Mouse (Mus musculus): ENCODE measurements around the gene Uhrf1bp1l.
"Not testable (repeated sequence)": the region's sequence is repeated elsewhere in the genome, so short reads cannot be mapped to it uniquely, and the experiment has no call there.

Gene Uhrf1bp1l

GRCm38 (mm10) chr10:89744871-89745665 is at the start of gene Uhrf1bp1l:
Gene Uhrf1bp1l (plus strand): TSS chr10:89744991.
- peak; percentile 86 to 89 for DNase-seq (ENCODE audit: low spot score in 2 of 2)

DNA sequence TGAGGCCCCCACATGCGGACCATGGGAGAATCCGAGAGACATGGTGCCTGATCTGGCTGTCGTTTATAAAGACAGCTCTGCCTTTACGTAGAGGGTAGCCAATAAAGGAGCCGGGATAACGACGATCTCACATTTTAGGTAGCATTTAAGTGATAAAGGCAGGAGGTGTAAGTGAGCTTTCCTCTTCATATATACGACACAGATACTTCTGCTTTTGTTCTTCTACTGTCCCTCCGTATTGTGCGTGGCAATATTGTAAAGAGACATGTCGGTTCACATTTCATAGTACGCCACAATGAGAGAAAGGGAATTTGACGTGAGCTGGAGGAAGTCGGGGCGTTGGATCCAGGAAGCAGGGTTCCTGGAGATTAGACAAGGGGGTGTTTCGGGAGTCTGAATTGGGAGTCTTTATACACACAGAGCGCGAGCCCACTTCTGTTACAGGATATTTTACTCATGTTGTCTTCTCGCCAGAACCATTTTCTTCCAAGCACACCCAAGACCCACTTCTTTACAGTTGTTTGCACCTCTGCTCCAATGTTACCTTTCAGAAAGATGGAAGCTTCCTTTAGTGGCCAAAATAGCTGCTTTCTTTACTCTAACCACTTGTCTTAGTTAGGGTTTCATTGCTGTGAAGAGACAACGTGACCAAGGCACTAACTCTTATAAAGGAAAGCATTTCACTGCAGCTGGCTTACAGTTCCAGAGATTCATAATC is 49.4 kb upstream of the Uhrf1bp1l start:
- DNase-seq (ENCODE audit: low spot score in 2 of 2): no peak

DNA sequence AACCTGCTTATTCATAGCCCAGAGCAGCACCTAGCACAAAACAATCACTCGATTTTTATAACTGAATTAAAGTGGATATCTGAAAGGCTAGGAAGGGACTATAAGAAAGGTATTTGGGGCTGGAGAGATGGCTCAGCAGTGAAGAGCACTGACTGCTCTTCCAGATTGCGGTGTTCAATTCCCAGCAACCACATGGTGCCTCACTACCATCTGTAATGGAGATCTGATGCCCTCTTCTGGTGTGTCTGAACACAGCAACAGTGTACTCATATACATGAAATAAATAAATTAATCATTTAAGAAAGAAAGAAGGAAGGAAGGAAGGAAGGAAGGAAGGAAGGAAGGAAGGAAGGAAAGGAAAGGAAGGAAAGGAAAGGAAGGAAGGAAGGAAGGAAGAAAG is 48.5 kb upstream of the Uhrf1bp1l start:
- DNase-seq (ENCODE audit: low spot score in 2 of 2): not testable (repeated sequence)

DNA sequence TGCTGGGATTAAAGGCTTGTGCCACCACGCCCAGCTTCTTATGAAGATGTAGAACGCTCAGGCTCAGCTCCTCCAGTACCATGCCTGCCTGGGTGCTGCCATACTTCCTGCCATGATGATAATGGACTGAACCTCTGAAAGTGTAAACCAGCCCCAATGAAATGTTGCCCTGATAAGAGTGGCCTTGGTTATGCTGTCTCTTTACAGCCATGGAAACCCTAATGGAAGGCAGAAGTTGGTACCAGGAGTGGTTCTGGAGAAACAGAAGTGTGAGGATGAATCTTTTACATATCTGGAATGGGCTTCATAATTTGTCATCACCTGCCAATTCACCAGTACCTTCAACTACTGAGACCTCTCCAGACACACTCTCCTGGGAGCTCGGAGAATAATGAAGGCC is 46.8 kb upstream of the Uhrf1bp1l start:
- no peak for DNase-seq (ENCODE audit: low spot score in 2 of 2)

DNA sequence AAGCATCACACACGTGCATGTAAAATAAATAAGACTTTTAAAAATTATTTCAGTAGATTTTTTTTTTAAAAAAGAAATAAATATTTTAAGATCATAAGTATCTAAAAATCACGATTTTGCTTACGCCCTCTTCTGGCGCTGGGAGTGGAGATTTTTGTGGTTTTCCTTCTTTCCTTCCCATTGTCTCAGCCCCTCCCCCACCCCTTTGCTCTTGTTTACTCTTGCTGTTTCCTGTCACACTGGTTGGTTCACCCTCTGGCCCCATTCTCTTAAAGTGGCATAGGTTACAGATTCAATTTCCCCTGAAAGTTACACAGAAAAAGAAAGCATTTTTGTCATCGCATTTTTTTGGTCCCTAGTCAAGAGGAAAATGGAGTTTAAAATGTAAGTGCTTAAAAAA is 41.7 kb upstream of the Uhrf1bp1l start:
- DNase-seq (ENCODE audit: low spot score in 2 of 2): no peak

- DNase-seq (ENCODE audit: low spot score in 2 of 2): no peak
Observed at GRCm38 (mm10) chr10:89707397-89707796, 37.4 kb upstream of the Uhrf1bp1l start.

- DNase-seq (ENCODE audit: low spot score in 2 of 2): no peak
Observed at GRCm38 (mm10) chr10:89708720-89709119, 36.1 kb upstream of the Uhrf1bp1l start.

GRCm38 (mm10) chr10:89714910-89715309 is 29.9 kb upstream of the Uhrf1bp1l start:
- no peak for DNase-seq (ENCODE audit: low spot score in 2 of 2)

DNA sequence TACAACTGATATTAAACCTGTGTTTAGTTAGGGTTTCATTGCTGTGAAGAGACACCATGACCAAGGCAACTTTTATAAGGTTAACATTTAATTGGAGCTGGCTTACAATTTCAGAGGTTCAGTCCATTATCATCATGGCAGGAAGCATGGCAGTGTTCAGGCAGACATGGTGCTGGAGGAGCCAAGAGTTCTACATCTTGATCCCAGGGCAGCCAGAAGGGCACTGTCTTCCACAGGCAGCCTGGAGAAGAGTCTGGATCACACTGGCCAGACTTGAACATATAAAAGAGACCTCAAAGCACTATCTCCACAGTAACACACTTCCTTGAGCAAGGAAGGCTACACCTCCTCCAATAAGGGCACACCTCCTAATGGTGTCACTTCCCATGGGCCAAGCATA is 24.5 kb upstream of the Uhrf1bp1l start:
- DNase-seq (ENCODE audit: low spot score in 2 of 2): no peak

DNA sequence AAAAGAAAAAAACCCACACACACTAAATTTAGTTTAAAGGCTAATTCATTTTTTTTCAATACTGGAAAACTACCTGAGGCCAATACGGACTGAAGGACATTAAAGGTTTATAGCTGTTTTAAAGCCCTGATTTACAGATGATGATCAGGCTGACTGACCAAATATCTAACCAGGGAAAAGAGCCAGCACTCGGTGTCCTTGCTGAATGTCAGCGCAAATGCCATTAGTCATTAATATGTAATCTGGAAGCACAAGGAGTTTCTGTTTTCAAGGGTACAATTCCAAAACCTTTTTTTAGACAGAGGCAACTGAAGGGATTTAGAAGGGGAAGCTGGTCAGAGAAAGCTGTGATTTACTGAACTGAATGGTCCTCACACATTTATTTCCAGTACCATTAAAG is 24.0 kb upstream of the Uhrf1bp1l start:
- no peak for DNase-seq (ENCODE audit: low spot score in 2 of 2)

- no peak for DNase-seq (ENCODE audit: low spot score in 2 of 2)
Observed at GRCm38 (mm10) chr10:89722247-89723195, 22.3 kb upstream of the Uhrf1bp1l start.

- no peak for DNase-seq (ENCODE audit: low spot score in 2 of 2)
Observed at GRCm38 (mm10) chr10:89730386-89730785, 14.4 kb upstream of the Uhrf1bp1l start.

GRCm38 (mm10) chr10:89731341-89731740 is 13.4 kb upstream of the Uhrf1bp1l start:
- no peak for DNase-seq (ENCODE audit: low spot score in 2 of 2)

DNA sequence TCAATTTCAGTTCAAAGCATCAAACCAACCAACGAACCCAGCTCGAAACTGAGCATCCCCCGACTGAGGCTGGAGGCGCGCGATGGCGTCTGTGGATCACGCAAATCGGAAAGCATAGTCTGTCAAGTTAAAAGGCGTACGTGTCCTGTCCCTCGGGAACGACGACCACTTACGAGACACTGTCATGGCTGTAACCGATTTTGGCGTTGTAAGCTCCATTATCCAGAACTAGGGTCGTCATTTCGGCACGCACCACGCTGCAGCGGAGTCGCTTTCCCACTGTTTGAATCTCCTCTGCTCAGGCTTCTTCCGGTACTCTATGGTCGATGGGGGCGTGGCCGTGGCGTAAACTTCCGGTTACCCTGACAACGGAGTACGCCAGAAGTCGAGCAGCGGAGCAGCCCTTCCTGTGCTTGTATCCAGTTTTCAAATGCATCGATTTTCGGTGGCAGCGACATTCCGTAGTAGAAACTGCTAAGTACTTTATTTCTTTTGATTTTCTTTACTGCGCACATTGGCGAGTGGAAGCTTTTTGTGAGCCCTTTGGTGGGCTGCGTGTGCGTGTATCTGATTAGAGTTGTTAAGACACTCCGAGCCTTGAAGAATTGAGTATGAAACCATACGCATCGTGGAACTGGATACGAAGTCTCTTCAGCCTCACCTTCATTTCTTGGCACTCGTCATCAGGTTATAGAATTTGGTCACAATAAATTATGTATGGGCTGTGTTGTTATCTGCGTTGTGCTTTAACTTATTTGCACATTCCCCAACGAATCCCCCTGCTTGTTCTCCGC is 12.6 kb upstream of the Uhrf1bp1l start, which contains the start of gene Actr6:
TSS of gene Actr6 (minus strand) at position 295 of the 794 bp plus-strand sequence.
- peak; percentile 86 to 89 for DNase-seq (ENCODE audit: low spot score in 2 of 2)

GRCm38 (mm10) chr10:89737092-89737491 is 7.7 kb upstream of the Uhrf1bp1l start:
- DNase-seq (ENCODE audit: low spot score in 2 of 2): no peak

DNA sequence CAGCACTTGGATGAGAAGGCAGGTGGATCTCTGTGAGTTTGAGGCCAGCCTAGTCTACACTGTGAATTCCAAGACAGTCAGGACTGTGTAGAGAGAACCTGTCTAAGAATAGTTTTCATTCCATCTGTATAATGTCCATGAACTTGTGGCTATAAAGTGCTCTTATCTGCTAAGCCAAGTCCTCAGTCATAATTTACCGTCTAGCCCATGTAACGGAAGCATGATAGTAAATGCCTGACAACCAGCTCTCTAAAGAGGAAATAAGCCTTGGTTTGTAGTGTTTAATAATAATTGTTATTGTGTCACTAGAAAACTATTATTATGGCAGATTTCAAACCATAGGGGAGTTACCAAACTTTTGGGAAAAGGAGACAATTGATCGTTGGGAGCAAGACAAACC is 6.9 kb upstream of the Uhrf1bp1l start:
- DNase-seq (ENCODE audit: low spot score in 2 of 2): no peak

DNA sequence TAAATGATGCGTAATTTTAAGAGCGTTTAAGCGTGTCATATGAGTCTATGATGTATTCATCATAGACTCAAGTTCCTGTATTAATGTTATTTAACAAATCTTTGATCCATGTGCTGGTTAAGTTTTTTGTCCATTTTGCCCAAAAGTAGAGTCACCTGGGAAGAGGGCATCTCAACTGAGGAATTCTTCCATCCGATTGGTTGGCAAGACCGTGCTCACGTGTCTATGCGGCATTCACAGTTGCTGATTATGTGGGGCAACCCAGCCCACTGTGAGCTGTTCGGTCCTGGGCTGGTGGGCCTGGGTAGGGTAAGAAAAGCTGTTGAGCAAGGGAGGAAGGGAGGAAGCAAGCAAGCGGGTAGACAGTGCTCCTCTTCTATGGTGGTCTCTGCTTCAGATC is 6.4 kb upstream of the Uhrf1bp1l start:
- DNase-seq (ENCODE audit: low spot score in 2 of 2): no peak

GRCm38 (mm10) chr10:89739703-89740102 is 5.1 kb upstream of the Uhrf1bp1l start:
- DNase-seq (ENCODE audit: low spot score in 2 of 2): no peak

GRCm38 (mm10) chr10:89740995-89741394 is 3.8 kb upstream of the Uhrf1bp1l start:
- no peak for DNase-seq (ENCODE audit: low spot score in 2 of 2)

- no peak for DNase-seq (ENCODE audit: low spot score in 2 of 2)
Observed at GRCm38 (mm10) chr10:89743266-89743665, 1.5 kb upstream of the Uhrf1bp1l start.

GRCm38 (mm10) chr10:89744341-89744740 is 450 bp upstream of the Uhrf1bp1l start:
- no peak for DNase-seq (ENCODE audit: low spot score in 2 of 2)
